In the genomic region with DNA sequence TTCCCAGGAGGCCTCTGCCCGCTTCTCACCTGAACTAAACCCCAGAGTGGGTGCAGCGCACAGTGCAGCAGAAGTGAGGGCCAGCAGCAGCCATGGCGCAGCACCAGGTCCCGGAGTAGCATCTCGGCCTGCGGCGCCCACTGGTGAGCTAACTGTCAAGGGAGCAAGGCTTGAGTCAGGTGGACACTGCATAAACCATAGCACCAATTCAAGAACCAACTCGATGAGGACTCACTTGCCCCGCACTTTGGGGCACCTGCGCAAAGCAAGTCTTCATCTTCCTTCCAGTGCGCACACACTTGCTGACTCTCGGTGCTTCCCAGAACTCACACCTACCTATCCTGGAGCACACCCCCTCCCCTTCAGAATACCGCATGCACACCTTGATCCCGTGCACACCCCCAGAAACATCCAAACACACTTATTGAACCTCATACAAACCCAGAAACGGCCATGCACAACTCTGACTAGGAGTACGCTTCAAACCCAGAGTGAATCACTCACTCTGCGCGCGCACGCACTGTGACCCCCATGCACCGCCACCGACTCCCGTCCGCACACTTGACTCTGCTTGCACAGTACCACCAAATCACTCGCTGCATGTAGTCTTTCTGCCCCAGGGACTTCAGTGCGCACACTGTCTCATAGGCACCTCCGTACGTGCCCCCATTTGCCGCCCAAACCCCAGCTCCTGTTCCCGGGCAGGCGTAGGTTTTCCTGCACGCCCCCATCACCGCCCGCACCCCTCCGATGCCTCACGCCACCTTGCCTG, we compare ENCODE assay signal across 8 mouse cellular contexts. TPM values are rescaled to one million over a fixed set of nuclear protein-coding genes. Genes with fewer than 3 reads are reported as not detected.
A peak's percentile ranks its signal among the peaks of the same experiment; 100 is the strongest.
DNase-seq lines count a peak whose midpoint lies in the region; ATAC-seq and TF ChIP-seq lines count a peak whose summit lies in the region.

No protein-coding gene starts in this region.

- TF ChIP-seq POLR2A in testis, adult 2 months (IDR thresholded peaks at IDR 0.05; ENCODE audit: control insufficient read depth, low read depth, low read length): no peak
- TF ChIP-seq POLR2A in thymus, adult 2 months (IDR thresholded peaks at IDR 0.05; ENCODE audit: control insufficient read depth, extremely low read depth, insufficient read depth, low read length, poor library complexity): no peak

- H3K27ac ChIP-seq in testis, adult 2 months (ENCODE audit: control insufficient read depth, insufficient read depth, low read depth, low read length): no peak overlapping the region
- H3K27ac ChIP-seq in limb, embryonic 11.5 days (replicated peaks; ENCODE audit: low read depth, low read length): no peak overlapping the region
- no peak overlapping the region for H3K27ac ChIP-seq in stomach, embryonic 16.5 days (ENCODE audit: low read length)
- no peak overlapping the region for H3K27ac ChIP-seq in thymus, adult 2 months (ENCODE audit: control insufficient read depth, insufficient read depth, low read length)

- peak overlapping the region; percentile 92 for H3K4me2 ChIP-seq in limb, embryonic 11.5 days (ENCODE audit: low read depth, severe bottlenecking)
- peak overlapping the region; percentile 71 for H3K4me2 ChIP-seq in stomach, embryonic 16.5 days (ENCODE audit: low read depth, low read length)

- H3K36me3 ChIP-seq in testis, adult 2 months (ENCODE audit: control insufficient read depth, insufficient read depth, low read length): no peaks in the 10 kb centered on the region
- H3K36me3 ChIP-seq in limb, embryonic 11.5 days (ENCODE audit: control insufficient read depth, insufficient read depth, low read length): no peaks in the 10 kb centered on the region
- H3K36me3 ChIP-seq in stomach, embryonic 16.5 days (ENCODE audit: control insufficient read depth, insufficient read depth, low read length): no peaks in the 10 kb centered on the region
- no peaks in the 10 kb centered on the region for H3K36me3 ChIP-seq in thymus, adult 2 months (ENCODE audit: control insufficient read depth, insufficient read depth, low read length)

- peak; percentile 48 for DNase-seq in adrenal gland, adult 2 months
- no peak for DNase-seq in adrenal gland, adult 8-10 months
- no peak for DNase-seq in testis, postnatal 14 days (ENCODE audit: low spot score)
- DNase-seq in limb, embryonic 11.5 days (ENCODE audit: low spot score): no peak
- no peak for DNase-seq in cerebellum, adult 18-20 months
- no peak for DNase-seq in thymus, adult 2 months

- no peaks in the 10 kb centered on the region for H3K9me3 ChIP-seq in limb, embryonic 11.5 days (ENCODE audit: control insufficient read depth, low read length)
- H3K9me3 ChIP-seq in stomach, embryonic 16.5 days (replicated peaks; ENCODE audit: control insufficient read depth, low read length): no peaks in the 10 kb centered on the region

- ATAC-seq in limb, embryonic 11.5 days (ENCODE audit: insufficient number of reproducible peaks, low FRiP score, low TSS enrichment, low read depth): peak; percentile 27; the same call in 1 of the 2 replicates
- peak; percentile 30; the same call in 1 of the 2 replicates for ATAC-seq in stomach, embryonic 16.5 days (ENCODE audit: insufficient read depth, low FRiP score)

- H3K27me3 ChIP-seq in testis, adult 2 months (ENCODE audit: control insufficient read depth, insufficient read depth, low read length): no peaks in the 10 kb centered on the region
- peaks cover 20% of the 10 kb centered on the region for H3K27me3 ChIP-seq in limb, embryonic 11.5 days (ENCODE audit: control insufficient read depth, insufficient read depth, low read length)
- peaks cover 4% of the 10 kb centered on the region for H3K27me3 ChIP-seq in stomach, embryonic 16.5 days (ENCODE audit: control insufficient read depth, insufficient read depth, low read length)
- H3K27me3 ChIP-seq in thymus, adult 2 months (ENCODE audit: control insufficient read depth, insufficient read depth, low read length): no peaks in the 10 kb centered on the region

- peak overlapping the region; percentile 70 for H3K4me3 ChIP-seq in testis, adult 2 months (ENCODE audit: control insufficient read depth, low read depth, low read length)
- H3K4me3 ChIP-seq in limb, embryonic 11.5 days (ENCODE audit: low read depth, low read length): peak overlapping the region; percentile 60
- H3K4me3 ChIP-seq in stomach, embryonic 16.5 days (replicated peaks; ENCODE audit: low read length): peak overlapping the region; percentile 66
- no peak overlapping the region for H3K4me3 ChIP-seq in thymus, adult 2 months (ENCODE audit: control insufficient read depth, insufficient read depth, low read length)

- TF ChIP-seq CTCF in testis, adult 2 months (IDR thresholded peaks at IDR 0.05; ENCODE audit: control insufficient read depth, insufficient read depth, insufficient replicate concordance, low read depth, low read length): no peak
- no peak for TF ChIP-seq CTCF in thymus, adult 2 months (IDR thresholded peaks at IDR 0.05; ENCODE audit: borderline replicate concordance, control insufficient read depth, extremely low read depth, insufficient read depth, low read length, poor library complexity)

- WGBS in limb, embryonic 11.5 days: 9% methylated on average over 36 of the region's 36 CpGs
- 17% methylated on average over 36 of the region's 36 CpGs for WGBS in stomach, embryonic 16.5 days
- WGBS in thymus, adult 2 months: 19% methylated on average over 36 of the region's 36 CpGs

- peak overlapping the region; percentile 77 for H3K9ac ChIP-seq in limb, embryonic 11.5 days (ENCODE audit: low read length)
- peak overlapping the region; percentile 79 for H3K9ac ChIP-seq in stomach, embryonic 16.5 days (ENCODE audit: low read length)

- peaks cover 3% of the 10 kb centered on the region; the same call in 1 of the 2 replicates for H3K4me1 ChIP-seq in testis, adult 2 months (ENCODE audit: control insufficient read depth, insufficient read depth, low read length)
- H3K4me1 ChIP-seq in limb, embryonic 11.5 days (ENCODE audit: control insufficient read depth, insufficient read depth, low read length): peaks cover 3% of the 10 kb centered on the region; the same call in 1 of the 2 replicates
- peaks cover 6% of the 10 kb centered on the region; the same call in 1 of the 2 replicates for H3K4me1 ChIP-seq in stomach, embryonic 16.5 days (ENCODE audit: control insufficient read depth, insufficient read depth, low read length)
- no peaks in the 10 kb centered on the region for H3K4me1 ChIP-seq in thymus, adult 2 months (replicated peaks; ENCODE audit: control insufficient read depth, insufficient read depth, low read length)

RNA-seq across cellular contexts. Expression of gene Prima1, which starts 0.5 kb away (rescaled TPM):
- total RNA-seq in adrenal gland, adult 2 months (2021): 1 to 10 TPM in 1 of 2 experiments, under 1 TPM in 1; 0.75 to 2.9 TPM
- 1.1 and 2.2 TPM in 2 replicates for polyA plus RNA-seq in adrenal gland, adult 2 months (2012; rRNA removed)
- total RNA-seq in adrenal gland, adult 8-10 months (2022): 1 to 10 TPM; 1.9 to 3.9 (median 2.5) TPM
- polyA plus RNA-seq in testis, adult 2 months (2012; rRNA removed): 0.81 and 1.4 TPM in 2 replicates
- 0.16 TPM in 1 of 2 replicates, not detected in the other for polyA plus RNA-seq in limb, embryonic 11.5 days (2014; fragmentation: Nextera tagmentation; extraction: Ambion mirVana)
- 0.90 and 1.3 TPM in 2 replicates for polyA plus RNA-seq in stomach, embryonic 16.5 days (2015; fragmentation: Nextera tagmentation; extraction: Ambion mirVana)
- 0.17 TPM in 1 of 2 replicates, not detected in the other for polyA plus RNA-seq in thymus, adult 2 months (2012; rRNA removed)
